Mouse (Mus musculus) lung, postnatal 36 days (tissue): ENCODE measurements at regions not wholly inside any gene's neighbourhood (a gene's known extent, or its start where the extent isn't known, plus 50 kb on each side); places are given as distances from the start of the nearest gene placed in this dataset.

Experiments
- DNase-seq: peaks from one replicate; pipeline ENCODE4 v3.0.0; 2022; ENCODE audit warnings: mixed read lengths

DNA sequence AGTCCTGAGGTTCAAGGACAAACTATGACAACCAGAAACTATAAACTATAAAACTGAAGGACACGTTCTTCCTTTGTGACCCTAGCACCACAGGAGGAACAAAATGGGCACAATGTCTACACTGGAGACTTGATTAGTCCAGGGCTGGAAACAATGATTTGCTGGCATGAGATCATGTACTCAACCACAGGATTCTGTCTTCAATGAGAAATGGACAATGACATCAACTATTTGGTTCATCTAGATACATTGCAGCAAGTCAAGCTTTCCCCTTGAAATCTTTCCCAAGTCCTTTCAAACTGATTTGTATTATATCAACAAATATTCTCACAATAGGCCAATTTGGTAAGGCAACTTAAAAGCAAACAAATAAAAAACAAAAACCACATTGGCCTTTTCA lies 98.6 kb upstream of the Fn1 start:
- DNase-seq = no peak

DNA sequence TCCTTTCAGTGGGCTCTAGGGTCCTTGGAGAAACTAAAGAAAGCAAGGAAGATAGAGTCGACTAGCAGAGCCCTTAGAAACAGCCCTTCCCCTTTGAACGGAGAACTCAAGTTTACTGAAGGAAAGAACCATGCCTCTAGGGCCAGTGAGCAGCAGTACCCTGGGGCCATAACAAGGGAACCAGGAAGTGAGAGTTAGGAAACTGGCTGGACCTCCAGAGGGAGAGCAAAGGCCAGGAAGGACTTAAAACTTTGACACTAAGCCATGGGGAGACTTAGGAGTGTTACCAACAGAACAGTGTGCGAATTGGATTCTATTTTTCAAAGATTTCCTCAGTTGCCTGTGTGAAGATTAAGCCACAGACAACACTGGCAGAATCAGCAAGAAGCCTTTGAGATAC lies 82.6 kb upstream of the Fn1 start:
- DNase-seq = no peak

- no peak for DNase-seq
Measured at GRCm38 (mm10) chr1:71731623-71732022, 78.6 kb upstream of the Fn1 start.

- DNase-seq = peak; percentile 45
Measured at GRCm38 (mm10) chr1:71731011-71731410, 78.0 kb upstream of the Fn1 start.

- no peak for DNase-seq
Measured at GRCm38 (mm10) chr1:71728852-71729347, 75.9 kb upstream of the Fn1 start.

- DNase-seq = no peak
Measured at GRCm38 (mm10) chr1:71723816-71724215, 70.8 kb upstream of the Fn1 start.

GRCm38 (mm10) chr1:71723039-71723397 lies 70.0 kb upstream of the Fn1 start:
- no peak for DNase-seq

- peak; percentile 30 for DNase-seq
Measured at GRCm38 (mm10) chr1:71722211-71723038, 69.4 kb upstream of the Fn1 start.
